Mouse (Mus musculus): ENCODE measurements at regions not wholly inside any gene's neighbourhood (a gene's known extent, or its start where the extent isn't known, plus 50 kb on each side); places are given as distances from the start of the nearest gene placed in this dataset.

DNA sequence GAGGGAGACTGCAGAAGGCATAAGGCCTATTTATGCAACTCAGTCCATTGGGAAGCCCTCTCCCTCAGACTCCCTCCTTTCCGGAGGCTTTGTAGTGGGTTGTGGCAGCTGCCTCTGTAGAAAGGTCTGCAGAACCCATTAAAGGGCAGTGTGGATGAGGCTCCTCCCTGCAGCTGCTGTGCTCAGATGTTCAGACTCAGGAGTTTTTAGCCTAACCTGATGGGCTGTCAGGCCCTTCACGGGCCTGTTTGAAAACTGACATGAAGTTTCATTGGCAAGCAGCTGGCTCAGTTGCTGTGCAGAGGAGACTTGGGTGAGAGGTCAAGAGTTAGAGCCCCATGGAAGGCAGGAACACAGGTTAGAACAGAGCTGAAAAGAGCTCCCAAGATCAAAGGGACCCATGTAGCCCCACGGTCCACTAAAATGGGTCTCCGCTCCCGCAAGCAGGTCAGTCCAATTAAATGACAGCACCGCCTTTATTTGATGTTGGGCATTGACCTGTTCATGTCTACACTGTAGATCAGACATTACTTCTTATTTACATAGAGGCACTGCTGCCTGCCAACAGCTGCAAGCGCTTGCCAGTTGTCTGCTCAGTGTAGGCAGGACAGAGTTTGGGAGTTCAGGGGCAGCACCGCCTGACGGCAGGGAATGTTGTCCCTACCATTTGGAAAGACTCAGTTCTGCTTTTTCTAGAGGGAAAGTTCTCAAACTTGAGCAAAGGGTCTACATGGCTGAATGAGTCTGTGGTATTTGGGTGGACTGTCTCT lies 53.8 kb upstream of the Usp46 start:
- Histone ChIP-seq H3K4me2 (ENCODE audit: low read length) (no peak overlapping the region), H3K27ac (ENCODE audit: low read depth, low read length) (no peak overlapping the region), H3K4me1 (ENCODE audit: control insufficient read depth, insufficient read depth, low read depth, low read length) (no peaks in the 10 kb centered on the region), H3K9ac (ENCODE audit: low read depth, low read length) (no peak overlapping the region), H3K36me3 (ENCODE audit: control insufficient read depth, insufficient read depth, low read length) (no peaks in the 10 kb centered on the region), H3K9me3 (ENCODE audit: control insufficient read depth, low read length) (peaks cover 3% of the 10 kb centered on the region; the same call in 1 of the 2 replicates), H3K27me3 (replicated peaks; ENCODE audit: control insufficient read depth, insufficient read depth, low read length) (no peaks in the 10 kb centered on the region), H3K4me3 (ENCODE audit: low read length) (no peak overlapping the region)
- WGBS = 84% methylated on average over 9 of the region's 9 CpGs
- no peak for ATAC-seq

DNA sequence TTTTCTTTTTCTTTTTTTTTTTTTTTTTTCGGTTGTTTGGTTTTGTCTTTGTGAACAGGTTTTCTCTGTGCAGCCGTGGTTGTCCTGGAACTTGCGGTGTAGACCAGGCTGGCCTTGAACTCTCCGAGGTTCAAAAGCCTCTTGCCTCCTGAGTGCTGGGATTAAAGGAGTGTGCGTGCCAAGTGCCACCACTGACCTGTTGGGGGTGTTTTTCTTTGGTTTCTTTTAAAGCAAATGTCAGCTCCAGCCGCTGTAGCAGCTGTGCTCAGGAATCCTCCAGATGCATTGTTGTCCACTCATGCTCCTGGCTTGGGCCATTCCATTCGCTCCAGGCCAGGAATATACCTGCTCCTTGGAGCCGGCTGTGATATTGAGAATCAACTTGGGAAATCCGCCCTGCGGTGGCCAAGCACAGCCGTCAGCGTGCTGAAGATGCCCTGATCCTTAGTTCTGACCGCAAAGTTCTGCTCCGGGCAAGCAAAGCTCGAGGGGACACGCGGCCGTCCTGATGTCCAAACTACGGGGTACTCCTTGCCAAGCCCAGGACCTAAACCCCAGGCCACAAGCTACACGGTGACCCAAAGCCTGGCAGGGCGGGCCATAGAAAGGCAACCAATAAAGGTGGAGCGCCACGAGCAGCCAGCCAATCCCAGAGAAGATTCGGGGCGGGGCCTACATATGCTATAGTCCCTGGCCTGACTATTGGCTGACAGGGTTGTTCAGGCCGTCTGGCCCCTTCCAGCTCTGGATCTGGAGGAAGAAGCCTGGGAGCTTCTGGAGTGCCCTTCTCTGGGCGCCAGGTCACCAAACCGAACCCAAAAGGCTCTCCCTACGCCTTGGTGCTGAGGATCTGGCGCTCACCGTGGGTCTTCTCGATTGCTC lies 58.0 kb upstream of the Usp46 start:
- Histone ChIP-seq H3K36me3 (ENCODE audit: control insufficient read depth, insufficient read depth, low read length) (no peaks in the 10 kb centered on the region), H3K9ac (ENCODE audit: low read depth, low read length) (peak overlapping the region; percentile 48), H3K4me2 (ENCODE audit: low read length) (peak overlapping the region; percentile 54), H3K27me3 (replicated peaks; ENCODE audit: control insufficient read depth, insufficient read depth, low read length) (no peaks in the 10 kb centered on the region), H3K4me1 (ENCODE audit: control insufficient read depth, insufficient read depth, low read depth, low read length) (no peaks in the 10 kb centered on the region), H3K27ac (ENCODE audit: low read depth, low read length) (no peak overlapping the region), H3K9me3 (ENCODE audit: control insufficient read depth, low read length) (peaks cover 3% of the 10 kb centered on the region; the same call in 1 of the 2 replicates), H3K4me3 (ENCODE audit: low read length) (peak overlapping the region; percentile 37)
- ATAC-seq = peak; percentile 97
- WGBS = 62% methylated on average over 32 of the region's 32 CpGs

DNA sequence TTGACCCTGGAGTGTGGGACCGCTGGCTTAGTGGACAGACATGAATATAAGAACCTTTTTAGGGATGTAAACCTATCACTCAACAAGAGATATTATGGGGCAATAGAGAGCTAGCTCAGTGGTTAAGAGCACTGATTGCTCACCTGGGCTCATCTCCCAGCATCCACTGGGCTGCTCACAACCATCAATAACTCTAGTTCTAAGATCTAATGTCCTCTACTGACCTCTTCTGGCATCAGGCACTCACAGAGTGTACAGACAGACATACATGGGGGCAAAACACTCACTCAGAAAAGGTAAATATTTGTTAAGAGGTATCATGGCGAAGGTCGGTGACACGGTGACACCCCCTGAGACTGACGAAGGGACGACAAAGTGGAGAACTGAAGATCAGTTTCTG lies 59.3 kb upstream of the Usp46 start:
- no peak overlapping the region for H3K4me3 ChIP-seq (ENCODE audit: low read length)
- H3K27ac ChIP-seq (ENCODE audit: low read depth, low read length) = no peak overlapping the region
- no peak for ATAC-seq
- H3K9ac ChIP-seq (ENCODE audit: low read depth, low read length) = no peak overlapping the region
- no peaks in the 10 kb centered on the region for H3K27me3 ChIP-seq (replicated peaks; ENCODE audit: control insufficient read depth, insufficient read depth, low read length)
- WGBS = 94% methylated on average over 6 of the region's 6 CpGs
- no peaks in the 10 kb centered on the region for H3K36me3 ChIP-seq (ENCODE audit: control insufficient read depth, insufficient read depth, low read length)
- no peaks in the 10 kb centered on the region for H3K4me1 ChIP-seq (ENCODE audit: control insufficient read depth, insufficient read depth, low read depth, low read length)
- peaks cover 3% of the 10 kb centered on the region; the same call in 1 of the 2 replicates for H3K9me3 ChIP-seq (ENCODE audit: control insufficient read depth, low read length)
- H3K4me2 ChIP-seq (ENCODE audit: low read length) = no peak overlapping the region

DNA sequence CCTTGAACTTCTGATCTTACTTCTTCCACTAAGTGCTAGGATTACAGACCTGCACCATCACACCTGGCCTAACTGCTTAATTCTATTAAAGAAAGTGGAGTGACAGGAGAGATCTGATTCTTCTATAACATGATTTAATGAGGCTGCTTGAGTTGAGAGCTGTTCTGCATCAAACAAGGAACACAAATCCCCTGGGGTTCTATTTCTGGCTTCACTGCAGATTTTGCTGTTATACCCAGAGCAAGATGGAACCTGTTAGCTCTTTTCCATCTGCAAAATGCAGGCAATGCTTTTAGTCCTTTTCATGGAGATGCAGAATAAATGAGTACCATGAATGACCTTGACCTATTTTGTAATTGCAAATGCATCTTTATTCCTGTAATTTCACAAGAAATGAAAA lies 61.4 kb upstream of the Usp46 start:
- H3K4me3 ChIP-seq (ENCODE audit: low read length) = no peak overlapping the region
- ATAC-seq = no peak
- H3K4me1 ChIP-seq (ENCODE audit: control insufficient read depth, insufficient read depth, low read depth, low read length) = no peaks in the 10 kb centered on the region
- no peak overlapping the region for H3K4me2 ChIP-seq (ENCODE audit: low read length)
- no peaks in the 10 kb centered on the region; the same call in 1 of the 2 replicates for H3K27me3 ChIP-seq (replicated peaks; ENCODE audit: control insufficient read depth, insufficient read depth, low read length)
- peaks cover 3% of the 10 kb centered on the region; the same call in 1 of the 2 replicates for H3K9me3 ChIP-seq (ENCODE audit: control insufficient read depth, low read length)
- no peak overlapping the region for H3K27ac ChIP-seq (ENCODE audit: low read depth, low read length)
- no peaks in the 10 kb centered on the region for H3K36me3 ChIP-seq (ENCODE audit: control insufficient read depth, insufficient read depth, low read length)
- H3K9ac ChIP-seq (ENCODE audit: low read depth, low read length) = no peak overlapping the region

DNA sequence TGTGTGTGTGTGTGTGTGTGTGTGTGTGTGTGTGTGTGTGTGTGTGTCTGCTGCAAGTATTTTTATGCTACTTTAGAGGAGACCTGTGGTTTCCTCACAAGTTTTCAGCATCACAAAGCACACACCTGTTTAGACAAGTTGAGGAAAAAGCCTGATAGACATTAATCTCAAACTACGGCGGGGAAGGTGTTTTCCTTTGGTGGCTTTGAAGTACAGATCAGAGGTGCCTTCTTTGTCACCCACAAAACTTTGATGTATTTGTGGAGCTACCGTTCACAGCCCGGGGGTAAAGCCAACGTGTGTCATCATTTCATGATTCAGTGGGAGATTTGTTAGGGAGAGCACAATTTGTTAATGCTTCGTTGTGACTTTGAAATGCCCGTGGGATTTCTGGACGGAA lies 62.4 kb upstream of the Rasl11b start:
- ATAC-seq = no peak
- Histone ChIP-seq H3K9me3 (ENCODE audit: control insufficient read depth, low read length) (no peaks in the 10 kb centered on the region), H3K36me3 (ENCODE audit: control insufficient read depth, insufficient read depth, low read length) (no peaks in the 10 kb centered on the region), H3K9ac (ENCODE audit: low read depth, low read length) (no peak overlapping the region), H3K27me3 (replicated peaks; ENCODE audit: control insufficient read depth, insufficient read depth, low read length) (no peaks in the 10 kb centered on the region; the same call in 1 of the 2 replicates), H3K4me1 (ENCODE audit: control insufficient read depth, insufficient read depth, low read depth, low read length) (no peaks in the 10 kb centered on the region), H3K4me3 (ENCODE audit: low read length) (no peak overlapping the region), H3K4me2 (ENCODE audit: low read length) (no peak overlapping the region), H3K27ac (ENCODE audit: low read depth, low read length) (no peak overlapping the region)
- 63% methylated on average over 8 of the region's 8 CpGs for WGBS

DNA sequence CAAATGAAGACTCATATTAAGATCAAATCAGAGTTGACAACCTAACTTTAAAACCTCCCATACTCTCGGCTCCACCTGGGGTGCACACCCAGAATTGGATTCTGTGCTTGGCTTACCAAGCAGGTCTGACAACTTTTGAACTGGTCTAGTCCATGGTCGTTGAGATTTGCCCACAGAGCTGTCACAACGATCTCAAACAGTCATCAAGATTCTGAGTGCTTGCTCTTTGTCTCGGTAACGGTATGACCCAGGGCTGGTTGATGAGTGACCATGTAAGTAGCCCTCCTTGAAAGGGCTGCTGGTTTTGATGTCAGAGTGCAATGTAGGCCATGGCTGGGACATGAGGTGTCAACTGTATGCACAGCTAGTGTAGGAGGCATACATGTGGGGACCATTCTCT lies 58.7 kb upstream of the Rasl11b start:
- no peaks in the 10 kb centered on the region for H3K36me3 ChIP-seq (ENCODE audit: control insufficient read depth, insufficient read depth, low read length)
- H3K4me1 ChIP-seq (ENCODE audit: control insufficient read depth, insufficient read depth, low read depth, low read length) = no peaks in the 10 kb centered on the region
- no peak overlapping the region for H3K4me2 ChIP-seq (ENCODE audit: low read length)
- WGBS = 71% methylated on average over 5 of the region's 5 CpGs
- no peak overlapping the region for H3K4me3 ChIP-seq (ENCODE audit: low read length)
- no peak for ATAC-seq
- no peaks in the 10 kb centered on the region; the same call in 1 of the 2 replicates for H3K27me3 ChIP-seq (replicated peaks; ENCODE audit: control insufficient read depth, insufficient read depth, low read length)
- H3K9ac ChIP-seq (ENCODE audit: low read depth, low read length) = no peak overlapping the region
- H3K27ac ChIP-seq (ENCODE audit: low read depth, low read length) = no peak overlapping the region
- H3K9me3 ChIP-seq (ENCODE audit: control insufficient read depth, low read length) = no peaks in the 10 kb centered on the region

DNA sequence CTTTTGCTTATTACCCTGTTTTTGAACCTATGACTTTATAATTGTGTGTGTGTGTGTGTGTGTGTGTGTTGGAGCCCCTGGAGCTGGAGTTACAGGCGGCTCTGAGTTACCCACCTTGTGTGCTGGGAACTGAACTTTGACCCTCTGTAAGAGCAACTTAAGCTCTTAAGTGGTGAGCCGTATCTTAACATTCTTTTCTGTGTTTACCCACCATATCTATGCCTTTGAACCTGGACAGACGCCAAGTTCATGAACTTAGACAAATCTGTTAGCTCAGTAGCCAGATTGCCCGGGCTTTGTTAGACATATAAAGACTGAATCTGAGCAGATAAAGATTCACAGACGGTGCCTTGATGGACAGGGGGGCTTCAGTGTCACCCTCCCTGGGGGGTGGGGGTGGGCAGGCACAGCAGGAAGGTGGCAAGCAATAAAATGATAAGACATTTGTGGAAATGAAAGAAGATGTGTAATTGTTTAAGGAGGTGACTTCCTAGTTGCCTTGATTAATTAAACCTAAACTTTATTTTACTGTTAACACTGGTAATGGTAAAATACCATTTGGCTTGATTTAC lies 58.1 kb upstream of the Rasl11b start:
- H3K4me3 ChIP-seq (ENCODE audit: low read length) = no peak overlapping the region
- no peaks in the 10 kb centered on the region for H3K36me3 ChIP-seq (ENCODE audit: control insufficient read depth, insufficient read depth, low read length)
- ATAC-seq = no peak
- WGBS = 68% methylated on average over 5 of the region's 5 CpGs
- no peak overlapping the region for H3K4me2 ChIP-seq (ENCODE audit: low read length)
- no peaks in the 10 kb centered on the region for H3K4me1 ChIP-seq (ENCODE audit: control insufficient read depth, insufficient read depth, low read depth, low read length)
- H3K9ac ChIP-seq (ENCODE audit: low read depth, low read length) = no peak overlapping the region
- H3K9me3 ChIP-seq (ENCODE audit: control insufficient read depth, low read length) = no peaks in the 10 kb centered on the region
- no peak overlapping the region for H3K27ac ChIP-seq (ENCODE audit: low read depth, low read length)
- H3K27me3 ChIP-seq (replicated peaks; ENCODE audit: control insufficient read depth, insufficient read depth, low read length) = no peaks in the 10 kb centered on the region; the same call in 1 of the 2 replicates

DNA sequence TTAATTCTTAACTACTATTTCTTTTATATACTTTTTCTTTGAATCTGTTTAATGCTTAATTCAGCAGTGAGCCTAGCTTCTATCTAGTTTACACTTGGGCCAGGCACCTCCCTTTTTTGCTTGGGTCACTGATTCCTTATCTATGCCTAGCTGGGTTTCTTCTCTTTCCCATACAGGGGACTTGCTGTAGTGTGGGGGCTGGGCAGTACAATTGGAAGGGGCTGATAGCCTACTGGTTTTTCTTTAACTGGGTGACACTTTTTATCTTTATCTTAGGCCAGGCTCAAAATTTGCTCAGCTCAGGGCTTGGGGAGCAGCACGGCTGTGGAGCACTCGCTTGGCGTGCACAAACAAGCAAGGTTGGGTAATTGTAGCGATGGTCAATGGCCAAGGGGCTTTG lies 51.1 kb upstream of the Rasl11b start:
- Histone ChIP-seq H3K4me2 (ENCODE audit: low read length) (no peak overlapping the region), H3K27ac (ENCODE audit: low read depth, low read length) (no peak overlapping the region), H3K27me3 (replicated peaks; ENCODE audit: control insufficient read depth, insufficient read depth, low read length) (no peaks in the 10 kb centered on the region), H3K9me3 (ENCODE audit: control insufficient read depth, low read length) (no peaks in the 10 kb centered on the region), H3K9ac (ENCODE audit: low read depth, low read length) (no peak overlapping the region), H3K4me1 (ENCODE audit: control insufficient read depth, insufficient read depth, low read depth, low read length) (no peaks in the 10 kb centered on the region), H3K4me3 (ENCODE audit: low read length) (no peak overlapping the region), H3K36me3 (ENCODE audit: control insufficient read depth, insufficient read depth, low read length) (no peaks in the 10 kb centered on the region)
- no peak for ATAC-seq
- 90% methylated on average over 4 of the region's 4 CpGs for WGBS

DNA sequence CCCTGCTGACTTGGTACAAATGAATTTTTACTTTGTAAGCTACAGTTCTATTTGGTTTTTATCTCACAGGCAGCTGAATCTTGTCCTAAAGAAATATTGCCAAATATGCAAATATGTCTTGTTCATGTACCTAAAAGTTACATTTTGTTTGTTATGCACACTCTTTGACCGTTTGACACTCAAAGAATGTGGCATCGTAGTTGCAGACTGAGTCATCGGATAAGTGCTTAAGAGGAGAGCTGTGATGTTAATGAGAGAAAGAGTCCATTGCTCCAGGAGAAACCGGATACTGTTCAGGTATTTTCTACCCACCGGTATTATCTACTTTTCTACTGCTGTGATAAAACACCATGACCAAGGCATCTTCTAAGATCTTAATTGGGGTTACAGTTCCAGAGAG lies 50.3 kb upstream of the Rasl11b start:
- WGBS = 89% methylated on average over 5 of the region's 5 CpGs
- no peaks in the 10 kb centered on the region for H3K4me1 ChIP-seq (ENCODE audit: control insufficient read depth, insufficient read depth, low read depth, low read length)

More for the DNA sequence above, 50.3 kb upstream of the Rasl11b start:
- Histone ChIP-seq H3K27me3 (replicated peaks; ENCODE audit: control insufficient read depth, insufficient read depth, low read length) (no peaks in the 10 kb centered on the region), H3K4me2 (ENCODE audit: low read length) (no peak overlapping the region), H3K9me3 (ENCODE audit: control insufficient read depth, low read length) (no peaks in the 10 kb centered on the region), H3K36me3 (ENCODE audit: control insufficient read depth, insufficient read depth, low read length) (no peaks in the 10 kb centered on the region), H3K27ac (ENCODE audit: low read depth, low read length) (no peak overlapping the region), H3K4me3 (ENCODE audit: low read length) (no peak overlapping the region), H3K9ac (ENCODE audit: low read depth, low read length) (no peak overlapping the region)
- no peak for ATAC-seq
